Mouse (Mus musculus) liver (tissue): Measurements from ENCODE around the gene Auh.

Source experiments
- DNase-seq: peaks from one replicate; pipeline ENCODE4 v3.0.0-alpha.2; 2020; ENCODE audit warnings: mixed read lengths

Gene Auh

GRCm38 (mm10) chr13:52921065-52921825, 8.2 kb downstream of the Auh start:
- no peak for DNase-seq

GRCm38 (mm10) chr13:52919790-52920352, 9.6 kb downstream of the Auh start:
- no peak for DNase-seq

- DNase-seq: no peak
Observed at GRCm38 (mm10) chr13:52918333-52918732, 11.1 kb downstream of the Auh start.

- no peak for DNase-seq
Observed at GRCm38 (mm10) chr13:52914591-52915110, 14.8 kb downstream of the Auh start.

GRCm38 (mm10) chr13:52913926-52914325, 15.6 kb downstream of the Auh start:
- DNase-seq: no peak

- DNase-seq: no peak
Observed at GRCm38 (mm10) chr13:52912495-52912894, 17.0 kb downstream of the Auh start.

- no peak for DNase-seq
Observed at GRCm38 (mm10) chr13:52911259-52911658, 18.2 kb downstream of the Auh start.

GRCm38 (mm10) chr13:52906296-52906695, 23.2 kb downstream of the Auh start:
- DNase-seq: no peak

- DNase-seq: no peak
Observed at GRCm38 (mm10) chr13:52904175-52904574, 25.3 kb downstream of the Auh start.

- DNase-seq: no peak
Observed at GRCm38 (mm10) chr13:52903767-52904166, 25.7 kb downstream of the Auh start.

- no peak for DNase-seq
Observed at GRCm38 (mm10) chr13:52902517-52902916, 27.0 kb downstream of the Auh start.

GRCm38 (mm10) chr13:52899664-52900063, 29.8 kb downstream of the Auh start:
- DNase-seq: no peak

GRCm38 (mm10) chr13:52897806-52898205, 31.7 kb downstream of the Auh start:
- no peak for DNase-seq

GRCm38 (mm10) chr13:52892791-52893190, 36.7 kb downstream of the Auh start:
- no peak for DNase-seq

GRCm38 (mm10) chr13:52892065-52892503, 37.4 kb downstream of the Auh start:
- no peak for DNase-seq

- DNase-seq: no peak
Observed at GRCm38 (mm10) chr13:52890313-52890712, 39.2 kb downstream of the Auh start.

- no peak for DNase-seq
Observed at GRCm38 (mm10) chr13:52886779-52887178, 42.7 kb downstream of the Auh start.

- no peak for DNase-seq
Observed at GRCm38 (mm10) chr13:52883960-52884326, 45.5 kb downstream of the Auh start.

- DNase-seq: no peak
Observed at GRCm38 (mm10) chr13:52883084-52883959, 46.2 kb downstream of the Auh start.

GRCm38 (mm10) chr13:52880386-52880785, 49.1 kb downstream of the Auh start:
- DNase-seq: no peak

- DNase-seq: no peak
Observed at GRCm38 (mm10) chr13:52879918-52880317, 49.6 kb downstream of the Auh start.

- DNase-seq: no peak
Observed at GRCm38 (mm10) chr13:52879291-52879690, 50.2 kb downstream of the Auh start.

GRCm38 (mm10) chr13:52878823-52879222, 50.7 kb downstream of the Auh start:
- DNase-seq: no peak
